Mouse (Mus musculus) liver, adult 2 months (tissue): ENCODE measurements around the gene Atg4a-ps.

ENCODE experiments used
- CTCF ChIP-seq: fragments of 200-500 bp; IDR thresholded peaks from 2 replicates; pipeline ENCODE4 v1.5.1; 2011; ENCODE audit warnings: low read depth, low read length, control low read depth
- POLR2A ChIP-seq: fragments of 200-500 bp; IDR thresholded peaks from 2 replicates; pipeline ENCODE4 v1.6.1; 2011; ENCODE audit warnings: low read length, control low read depth; ENCODE audit not compliant: insufficient read depth; ENCODE audit errors: extremely low read depth

GRCm38 (mm10) chr3:103610231-103610630, 35.6 kb downstream of the Atg4a-ps start:
- TF ChIP-seq CTCF, result no peak
- TF ChIP-seq POLR2A, result no peak
